Mouse (Mus musculus) adrenal gland, postnatal 4 days (tissue): Measurements from ENCODE around the gene Slc38a2. TPM values are rescaled to one million over a fixed set of nuclear protein-coding genes. Genes with fewer than 3 reads are reported as not detected.

Source experiments
- DNase-seq, 2 experiments: peaks; one replicate each; pipeline ENCODE4 v3.0.0; 2021 to 2022; ENCODE audit warnings: low spot score in 2 of 2, mixed read lengths in 2 of 2
- long read RNA-seq, 2 experiments: library from polyadenylated mRNA; stranded (forward); transcript quantifications; one replicate each; pipeline ENCODE4 v2.0.0; 2021
- total RNA-seq, 2 experiments: library from RNA; stranded (reverse); gene quantifications; 2 replicates each; pipeline ENCODE4 v1.2.3; 2021

Gene Slc38a2
- total RNA-seq, result 100 to 1,000 TPM; 121 to 123 TPM
- long read RNA-seq, experiment 1, full-length matches to known transcripts, result 7 of 16 reads
- long read RNA-seq, experiment 1, partial matches to known transcripts, result 0 of 16 reads
- long read RNA-seq, experiment 1, other reads (novel, unspliced or antisense), result 9 of 16 reads
- long read RNA-seq, experiment 2, full-length matches to known transcripts, result 23 of 62 reads
- long read RNA-seq, experiment 2, partial matches to known transcripts, result 29 of 62 reads
- long read RNA-seq, experiment 2, other reads (novel, unspliced or antisense), result 10 of 62 reads

GRCm38 (mm10) chr15:96699521-96700511 is at the start of gene Slc38a2:
Gene Slc38a2, minus strand, starts transcription at chr15:96699730.
- DNase-seq, result peak; percentile 78 to 86

GRCm38 (mm10) chr15:96749101-96749500 is 49.6 kb upstream of the Slc38a2 start:
- no peak for DNase-seq

DNA sequence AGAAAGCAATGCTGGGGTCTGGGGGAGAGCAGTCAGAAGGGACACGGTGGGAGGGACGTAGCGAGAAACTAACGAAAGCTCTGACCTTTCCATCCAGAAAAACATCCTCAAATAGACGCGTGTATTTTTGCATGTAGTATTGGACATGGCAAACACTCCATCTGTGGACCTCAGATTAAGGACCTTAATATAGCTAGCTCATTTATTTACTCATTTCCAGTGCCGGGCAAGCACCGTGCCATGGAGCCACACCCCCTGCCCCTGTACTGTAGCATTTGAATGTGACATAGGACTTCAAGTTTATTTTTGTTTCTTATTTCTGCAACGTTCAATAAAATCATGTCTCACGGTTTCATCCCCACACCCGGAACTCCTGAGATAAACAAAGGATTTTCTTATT is 48.0 kb upstream of the Slc38a2 start:
- DNase-seq, result no peak

DNA sequence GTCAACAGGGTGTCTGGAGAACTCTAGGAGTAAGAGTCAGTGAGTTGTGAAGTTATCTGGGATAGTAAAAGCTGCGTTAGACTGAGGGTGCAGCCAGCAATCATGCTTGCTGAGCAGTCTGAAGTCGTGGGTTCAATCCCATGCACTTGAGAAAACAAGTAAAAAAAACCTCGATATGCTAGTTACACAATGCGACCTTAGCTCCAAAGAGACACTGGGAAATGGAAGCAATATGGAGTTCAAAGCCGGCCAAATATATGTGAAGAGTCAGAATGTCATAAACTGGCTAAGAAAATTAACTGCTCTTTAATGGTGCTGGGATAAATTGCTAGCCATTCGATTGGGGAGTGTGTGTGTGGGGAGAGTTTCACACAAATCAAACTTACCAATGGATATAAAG is 47.5 kb upstream of the Slc38a2 start:
- DNase-seq, result no peak

GRCm38 (mm10) chr15:96745299-96745698 is 45.8 kb upstream of the Slc38a2 start:
- no peak for DNase-seq

GRCm38 (mm10) chr15:96744882-96745296 is 45.4 kb upstream of the Slc38a2 start:
- DNase-seq, result no peak

GRCm38 (mm10) chr15:96744153-96744881 is 44.8 kb upstream of the Slc38a2 start:
- DNase-seq, result no peak

- DNase-seq, result no peak
These were observed 43.7 kb upstream of the Slc38a2 start for GRCm38 (mm10) chr15:96743257-96743656.

- no peak for DNase-seq
These were observed 43.2 kb upstream of the Slc38a2 start for GRCm38 (mm10) chr15:96742591-96743241.

GRCm38 (mm10) chr15:96740865-96741561 is 41.5 kb upstream of the Slc38a2 start:
- no peak for DNase-seq

GRCm38 (mm10) chr15:96740091-96740490 is 40.6 kb upstream of the Slc38a2 start:
- DNase-seq, result no peak

GRCm38 (mm10) chr15:96736663-96737385 is 37.3 kb upstream of the Slc38a2 start:
- no peak for DNase-seq

GRCm38 (mm10) chr15:96735562-96736160 is 36.1 kb upstream of the Slc38a2 start:
- no peak for DNase-seq

- no peak for DNase-seq
These were observed 34.9 kb upstream of the Slc38a2 start for GRCm38 (mm10) chr15:96734423-96734822.

DNA sequence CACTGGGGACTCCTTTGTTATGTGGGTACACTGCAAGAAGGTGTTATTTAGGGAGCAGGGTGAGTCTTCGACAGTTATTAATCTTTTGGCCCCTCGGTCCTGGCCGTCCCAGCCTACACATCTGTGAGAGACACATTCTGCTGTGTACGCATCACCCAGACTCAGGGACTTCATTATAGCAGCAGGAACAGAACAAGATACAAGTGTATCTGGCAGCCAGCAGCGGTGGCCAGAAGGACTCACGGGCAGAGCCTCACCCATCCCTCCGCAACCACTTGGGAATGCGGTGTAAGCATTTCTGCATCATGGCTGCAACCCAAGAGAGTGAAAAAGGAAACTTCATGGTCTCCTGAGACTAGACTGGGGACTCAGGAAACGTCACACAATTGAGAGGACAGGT is 30.9 kb upstream of the Slc38a2 start:
- DNase-seq, result no peak

DNA sequence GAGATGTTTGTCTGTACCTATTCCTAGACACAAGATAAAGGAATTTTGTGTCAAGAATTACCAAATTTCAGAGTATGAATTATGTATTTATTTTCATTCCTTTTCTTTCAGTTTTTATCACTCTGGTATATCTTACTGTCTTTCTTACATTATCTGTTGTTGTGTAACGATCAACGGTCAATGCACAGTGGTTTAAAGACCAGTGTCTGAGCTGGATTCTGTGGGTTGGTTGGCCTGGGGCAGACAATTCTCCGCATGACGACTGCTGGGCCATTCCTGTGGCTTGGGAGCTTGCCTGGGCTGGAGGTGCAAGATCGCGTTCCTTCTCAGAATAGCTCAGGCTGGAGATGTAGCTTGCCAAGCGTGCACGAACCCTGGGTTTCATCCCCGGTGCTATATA is 30.3 kb upstream of the Slc38a2 start:
- DNase-seq, result no peak

DNA sequence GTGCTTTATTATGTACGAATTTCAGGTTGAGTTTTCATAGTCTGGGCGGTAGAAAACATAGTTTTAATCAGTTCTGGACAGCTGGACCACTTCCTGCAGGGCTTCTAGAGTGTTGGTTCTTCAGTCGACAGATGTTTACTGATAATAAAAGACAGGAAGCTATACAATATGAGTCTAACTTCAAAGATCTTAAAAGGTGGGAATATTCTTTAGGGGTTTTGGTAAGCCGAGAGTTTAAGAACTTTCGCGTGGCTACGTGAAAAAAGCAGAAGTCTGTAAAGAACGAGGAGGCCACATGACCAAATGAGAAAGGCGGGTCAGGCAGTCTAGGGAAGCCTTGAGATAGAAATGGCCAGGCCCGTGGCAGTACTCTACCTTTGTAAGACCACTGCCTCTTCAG is 29.5 kb upstream of the Slc38a2 start:
- no peak for DNase-seq

DNA sequence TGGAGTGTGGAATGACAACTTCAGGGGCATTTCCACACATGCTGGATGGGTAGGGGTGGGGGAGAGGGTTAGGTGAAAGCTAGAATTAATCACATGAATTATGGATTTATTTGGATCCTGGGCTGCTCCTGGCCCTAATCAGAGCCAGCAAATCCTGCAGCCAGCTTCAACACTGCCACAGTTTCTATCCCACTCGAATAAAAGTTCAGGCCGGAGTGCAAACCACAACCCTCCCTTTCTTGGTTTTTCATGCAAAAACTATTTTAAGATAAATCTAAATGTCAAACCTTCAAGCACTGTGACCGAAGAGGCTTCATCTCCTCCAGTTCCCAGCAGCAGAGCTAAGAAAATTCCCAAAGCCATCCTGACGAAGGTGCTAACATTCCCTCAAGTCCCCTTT is 28.8 kb upstream of the Slc38a2 start:
- DNase-seq, result no peak

- no peak for DNase-seq
These were observed 25.0 kb upstream of the Slc38a2 start for GRCm38 (mm10) chr15:96724506-96724905.
